Mouse (Mus musculus): ENCODE results near the gene Atp1b1. TPM values are rescaled to one million over a fixed set of nuclear protein-coding genes. Genes with fewer than 3 reads are reported as not detected.

Atp1b1 gene
- polyA plus RNA-seq, 1 experiment: not detected

- H3K27ac ChIP-seq (ENCODE audit: insufficient read depth, low read depth, low read length): no peak overlapping the region
- no peaks in the 10 kb centered on the region for H3K4me1 ChIP-seq (ENCODE audit: control insufficient read depth, insufficient read depth, low read length)
- no peak for TF ChIP-seq POLR2A (IDR thresholded peaks at IDR 0.05; ENCODE audit: borderline replicate concordance, low read depth, low read length)
- TF ChIP-seq CTCF (IDR thresholded peaks at IDR 0.05; ENCODE audit: low read depth, low read length): no peak
- no peak overlapping the region for H3K4me3 ChIP-seq (ENCODE audit: insufficient read depth, low read length)
Measured at GRCm38 (mm10) chr1:164426227-164426626, 31.9 kb downstream of the Atp1b1 start.

GRCm38 (mm10) chr1:164420623-164421354, 37.4 kb downstream of the Atp1b1 start:
- H3K4me3 ChIP-seq (ENCODE audit: insufficient read depth, low read length): no peak overlapping the region
- no peaks in the 10 kb centered on the region for H3K4me1 ChIP-seq (ENCODE audit: control insufficient read depth, insufficient read depth, low read length)
- H3K27ac ChIP-seq (ENCODE audit: insufficient read depth, low read depth, low read length): no peak overlapping the region
- TF ChIP-seq POLR2A (IDR thresholded peaks at IDR 0.05; ENCODE audit: borderline replicate concordance, low read depth, low read length): no peak
- no peak for TF ChIP-seq CTCF (IDR thresholded peaks at IDR 0.05; ENCODE audit: low read depth, low read length)

- no peak overlapping the region for H3K27ac ChIP-seq (ENCODE audit: insufficient read depth, low read depth, low read length)
- H3K4me3 ChIP-seq (ENCODE audit: insufficient read depth, low read length): no peak overlapping the region
Measured at GRCm38 (mm10) chr1:164419401-164419800, 38.8 kb downstream of the Atp1b1 start.

GRCm38 (mm10) chr1:164418320-164418719, 39.8 kb downstream of the Atp1b1 start:
- Histone ChIP-seq H3K27ac (ENCODE audit: insufficient read depth, low read depth, low read length) (no peak overlapping the region), H3K4me3 (ENCODE audit: insufficient read depth, low read length) (no peak overlapping the region), H3K4me1 (ENCODE audit: control insufficient read depth, insufficient read depth, low read length) (no peaks in the 10 kb centered on the region)
- TF ChIP-seq CTCF (IDR thresholded peaks at IDR 0.05; ENCODE audit: low read depth, low read length) (no peak), POLR2A (IDR thresholded peaks at IDR 0.05; ENCODE audit: borderline replicate concordance, low read depth, low read length) (no peak)

More at GRCm38 (mm10) chr1:164419401-164419800, 38.8 kb downstream of the Atp1b1 start:
- TF ChIP-seq CTCF (IDR thresholded peaks at IDR 0.05; ENCODE audit: low read depth, low read length) (no peak), POLR2A (IDR thresholded peaks at IDR 0.05; ENCODE audit: borderline replicate concordance, low read depth, low read length) (no peak)
- no peaks in the 10 kb centered on the region for H3K4me1 ChIP-seq (ENCODE audit: control insufficient read depth, insufficient read depth, low read length)

- H3K4me1 ChIP-seq (ENCODE audit: control insufficient read depth, insufficient read depth, low read length): no peaks in the 10 kb centered on the region
- H3K4me3 ChIP-seq (ENCODE audit: insufficient read depth, low read length): no peak overlapping the region
- no peak overlapping the region for H3K27ac ChIP-seq (ENCODE audit: insufficient read depth, low read depth, low read length)
- TF ChIP-seq CTCF (IDR thresholded peaks at IDR 0.05; ENCODE audit: low read depth, low read length) (no peak), POLR2A (IDR thresholded peaks at IDR 0.05; ENCODE audit: borderline replicate concordance, low read depth, low read length) (no peak)
Measured at GRCm38 (mm10) chr1:164417604-164418003, 40.6 kb downstream of the Atp1b1 start.

GRCm38 (mm10) chr1:164416692-164417394, 41.3 kb downstream of the Atp1b1 start:
- TF ChIP-seq POLR2A (IDR thresholded peaks at IDR 0.05; ENCODE audit: borderline replicate concordance, low read depth, low read length) (no peak), CTCF (IDR thresholded peaks at IDR 0.05; ENCODE audit: low read depth, low read length) (no peak)
- Histone ChIP-seq H3K4me3 (ENCODE audit: insufficient read depth, low read length) (no peak overlapping the region), H3K27ac (ENCODE audit: insufficient read depth, low read depth, low read length) (no peak overlapping the region), H3K4me1 (ENCODE audit: control insufficient read depth, insufficient read depth, low read length) (no peaks in the 10 kb centered on the region)

- H3K27ac ChIP-seq (ENCODE audit: insufficient read depth, low read depth, low read length): no peak overlapping the region
- H3K4me1 ChIP-seq (ENCODE audit: control insufficient read depth, insufficient read depth, low read length): no peaks in the 10 kb centered on the region
- no peak overlapping the region for H3K4me3 ChIP-seq (ENCODE audit: insufficient read depth, low read length)
- TF ChIP-seq CTCF (IDR thresholded peaks at IDR 0.05; ENCODE audit: low read depth, low read length) (no peak), POLR2A (IDR thresholded peaks at IDR 0.05; ENCODE audit: borderline replicate concordance, low read depth, low read length) (no peak)
Measured at GRCm38 (mm10) chr1:164415347-164415751, 42.8 kb downstream of the Atp1b1 start.

GRCm38 (mm10) chr1:164413608-164414007, 44.5 kb downstream of the Atp1b1 start:
- TF ChIP-seq CTCF (IDR thresholded peaks at IDR 0.05; ENCODE audit: low read depth, low read length): no peak
- no peak for TF ChIP-seq POLR2A (IDR thresholded peaks at IDR 0.05; ENCODE audit: borderline replicate concordance, low read depth, low read length)
- H3K4me3 ChIP-seq (ENCODE audit: insufficient read depth, low read length): no peak overlapping the region
- no peaks in the 10 kb centered on the region for H3K4me1 ChIP-seq (ENCODE audit: control insufficient read depth, insufficient read depth, low read length)
- H3K27ac ChIP-seq (ENCODE audit: insufficient read depth, low read depth, low read length): no peak overlapping the region

GRCm38 (mm10) chr1:164412906-164413305, 45.2 kb downstream of the Atp1b1 start:
- H3K27ac ChIP-seq (ENCODE audit: insufficient read depth, low read depth, low read length): no peak overlapping the region

GRCm38 (mm10) chr1:164411306-164411705, 46.8 kb downstream of the Atp1b1 start:
- H3K4me3 ChIP-seq (ENCODE audit: insufficient read depth, low read length): no peak overlapping the region

More at GRCm38 (mm10) chr1:164412906-164413305, 45.2 kb downstream of the Atp1b1 start:
- Histone ChIP-seq H3K4me1 (ENCODE audit: control insufficient read depth, insufficient read depth, low read length) (no peaks in the 10 kb centered on the region), H3K4me3 (ENCODE audit: insufficient read depth, low read length) (no peak overlapping the region)
- TF ChIP-seq POLR2A (IDR thresholded peaks at IDR 0.05; ENCODE audit: borderline replicate concordance, low read depth, low read length) (no peak), CTCF (IDR thresholded peaks at IDR 0.05; ENCODE audit: low read depth, low read length) (no peak)

More at GRCm38 (mm10) chr1:164411306-164411705, 46.8 kb downstream of the Atp1b1 start:
- no peak overlapping the region for H3K27ac ChIP-seq (ENCODE audit: insufficient read depth, low read depth, low read length)
- TF ChIP-seq CTCF (IDR thresholded peaks at IDR 0.05; ENCODE audit: low read depth, low read length) (no peak), POLR2A (IDR thresholded peaks at IDR 0.05; ENCODE audit: borderline replicate concordance, low read depth, low read length) (no peak)
- H3K4me1 ChIP-seq (ENCODE audit: control insufficient read depth, insufficient read depth, low read length): no peaks in the 10 kb centered on the region; the same call in 1 of the 2 replicates
